Mouse (Mus musculus) liver, embryonic 16.5 days (tissue): ENCODE data around the gene Olfr622. TPM values are rescaled to one million over a fixed set of nuclear protein-coding genes. Genes with fewer than 3 reads are reported as not detected.

Source experiments
- ATAC-seq: fragments of 200-750 bp; cut with Nextera tagmentation; 2 replicates; pipeline ENCODE4 v1.8.0; 2017; ENCODE audit warnings: low read depth, mild to moderate bottlenecking, moderate number of reproducible peaks, moderate library complexity
- H3K27ac ChIP-seq: fragments of 300-500 bp; sonication (generic); 2 replicates; pipeline ENCODE4 v1.5.1; 2014; ENCODE audit warnings: mild to moderate bottlenecking, low read length
- H3K27me3 ChIP-seq: fragments of 300-500 bp; sonication (generic); 2 replicates; pipeline ENCODE4 v1.6.1; 2014; ENCODE audit warnings: low read depth, low read length, mixed read lengths; ENCODE audit not compliant: control insufficient read depth, insufficient read depth
- H3K36me3 ChIP-seq: fragments of 300-500 bp; sonication (generic); 2 replicates; pipeline ENCODE4 v1.6.1; 2014; ENCODE audit warnings: mild to moderate bottlenecking; ENCODE audit not compliant: control insufficient read depth, insufficient read depth
- H3K4me1 ChIP-seq: fragments of 300-500 bp; sonication (generic); 2 replicates; pipeline ENCODE4 v1.6.1; 2014; ENCODE audit warnings: low read depth, low read length, mixed read lengths; ENCODE audit not compliant: control insufficient read depth
- H3K4me2 ChIP-seq: fragments of 300-500 bp; sonication (generic); 2 replicates; pipeline ENCODE4 v1.6.1; 2014; ENCODE audit warnings: low read depth, low read length, mixed read lengths
- H3K4me3 ChIP-seq: fragments of 300-500 bp; sonication (generic); 2 replicates; pipeline ENCODE4 v1.5.1; 2014; ENCODE audit warnings: low read depth, mild to moderate bottlenecking, low read length
- H3K9ac ChIP-seq: fragments of 300-500 bp; sonication (generic); 2 replicates; pipeline ENCODE4 v1.6.1; 2014; ENCODE audit warnings: low read depth, low read length
- H3K9me3 ChIP-seq: fragments of 300-500 bp; sonication (generic); replicated peaks from 2 replicates; pipeline ENCODE4 v1.6.1; 2016; ENCODE audit warnings: low read length; ENCODE audit not compliant: control insufficient read depth
- WGBS: fragments of 180-500 bp; shearing (Covaris S2); extraction: QIAGEN DNeasy Blood & Tissue Kit; methylation state at CpG from one replicate; pipeline ENCODE4 v1.1.7; 2014; ENCODE audit not compliant: insufficient replicate concordance; 5-methylcytosine and 5-hydroxymethylcytosine counted together
- polyA plus RNA-seq: library from polyadenylated mRNA; unstranded; fragments of >200 nt; fragmentation: Nextera tagmentation; extraction: Ambion mirVana; gene quantifications from 2 replicates; pipeline ENCODE4 v1.2.1, GENCODE M21; 2015

Gene Olfr622
- polyA plus RNA-seq, 1 experiment from 2014 or later, result not detected

- 28% methylated on average over 2 of the region's 2 CpGs for WGBS
- Histone ChIP-seq H3K9ac (no peak within 1 kb of the TSS), H3K4me3 (no peak within 1 kb of the TSS), H3K27ac (no peak within 1 kb of the TSS), H3K4me2 (no peak within 1 kb of the TSS), H3K36me3 (no peaks in the 10 kb centered on the region), H3K27me3 (no peaks in the 10 kb centered on the region), H3K9me3 (no peaks in the 10 kb centered on the region), H3K4me1 (no peaks in the 10 kb centered on the region)
- no peak for ATAC-seq
Measured at GRCm38 (mm10) chr7:103589803-103590202, 52.7 kb downstream of the Olfr622 start, which contains the start of gene Olfr618. TSS of gene Olfr618 (plus strand) at chr7:103590103.

Other genes with a start within 250 kb of the Olfr622 start
- not detected in 2 replicates for gene Usp17lc, start 227.6 kb downstream of the Olfr622 start, polyA plus RNA-seq
- not detected in 2 replicates for gene Olfr605, start 197.3 kb downstream of the Olfr622 start, polyA plus RNA-seq
- gene Olfr606, start 193.7 kb downstream of the Olfr622 start, polyA plus RNA-seq, result not detected in 2 replicates
- gene Olfr607, start 178.6 kb downstream of the Olfr622 start, polyA plus RNA-seq, result not detected in 2 replicates
- gene Olfr608, start 172.8 kb downstream of the Olfr622 start, polyA plus RNA-seq, result not detected in 2 replicates
- not detected in 2 replicates for gene Olfr609, start 144.6 kb downstream of the Olfr622 start, polyA plus RNA-seq
- not detected in 2 replicates for gene Olfr610, start 130.6 kb downstream of the Olfr622 start, polyA plus RNA-seq
- not detected in 2 replicates for gene Olfr611, start 121.9 kb downstream of the Olfr622 start, polyA plus RNA-seq
- gene Olfr612, start 100.0 kb downstream of the Olfr622 start, polyA plus RNA-seq, result not detected in 2 replicates
- not detected in 2 replicates for gene Olfr613, start 94.6 kb downstream of the Olfr622 start, polyA plus RNA-seq
- not detected in 2 replicates for gene Olfr615, start 86.6 kb downstream of the Olfr622 start, polyA plus RNA-seq
- not detected in 2 replicates for gene Olfr616, start 73.6 kb downstream of the Olfr622 start, polyA plus RNA-seq
- gene Olfr617, start 69.6 kb downstream of the Olfr622 start, polyA plus RNA-seq, result not detected in 2 replicates
- not detected in 2 replicates for gene Olfr618, start 52.6 kb downstream of the Olfr622 start, polyA plus RNA-seq
- gene Olfr619, start 42.1 kb downstream of the Olfr622 start, polyA plus RNA-seq, result not detected in 2 replicates
- not detected in 2 replicates for gene Olfr620, start 30.2 kb downstream of the Olfr622 start, polyA plus RNA-seq
- gene Olfr623, start 21.0 kb upstream of the Olfr622 start, polyA plus RNA-seq, result not detected in 2 replicates
- 0.02 TPM in 2 replicates for gene Olfr624, start 28.5 kb upstream of the Olfr622 start, polyA plus RNA-seq
- gene Olfr625-ps1, start 40.0 kb upstream of the Olfr622 start, polyA plus RNA-seq, result not detected in 2 replicates
- not detected in 2 replicates for gene Olfr243, start 72.0 kb upstream of the Olfr622 start, polyA plus RNA-seq
- gene Olfr628, start 87.7 kb upstream of the Olfr622 start, polyA plus RNA-seq, result not detected in 2 replicates
- gene Olfr629, start 102.2 kb upstream of the Olfr622 start, polyA plus RNA-seq, result 0.07 TPM in 1 of 2 replicates, not detected in the other
- not detected in 2 replicates for gene Olfr630, start 114.6 kb upstream of the Olfr622 start, polyA plus RNA-seq
- not detected in 2 replicates for gene Olfr69, start 128.9 kb upstream of the Olfr622 start, polyA plus RNA-seq
- not detected in 2 replicates for gene Olfr68, start 137.0 kb upstream of the Olfr622 start, polyA plus RNA-seq
- not detected in 2 replicates for gene Olfr67, start 149.1 kb upstream of the Olfr622 start, polyA plus RNA-seq
- 43,947 and 47,652 TPM in 2 replicates for gene Hbb-bt, start 171.3 kb upstream of the Olfr622 start, polyA plus RNA-seq
- 113,562 and 115,549 TPM in 2 replicates for gene Hbb-bs, start 185.4 kb upstream of the Olfr622 start, polyA plus RNA-seq
- gene Hbb-bh2, start 197.8 kb upstream of the Olfr622 start, polyA plus RNA-seq, result 0.22 TPM in 1 of 2 replicates, not detected in the other
- 24.9 and 31.8 TPM in 2 replicates for gene Hbb-bh1, start 200.5 kb upstream of the Olfr622 start, polyA plus RNA-seq
- gene Hbb-y, start 210.5 kb upstream of the Olfr622 start, polyA plus RNA-seq, result 114 and 115 TPM in 2 replicates
- not detected in 2 replicates for gene Olfr66, start 243.6 kb upstream of the Olfr622 start, polyA plus RNA-seq